Comparison of ENCODE assay signal across 12 mouse cellular contexts in genomic region chr6:49395316-49395715, GRCm38 (mm10). TPM values are rescaled to one million over a fixed set of nuclear protein-coding genes. Genes with fewer than 3 reads are reported as not detected.
A peak's percentile ranks its signal among the peaks of the same experiment; 100 is the strongest.
DNase-seq lines count a peak whose midpoint lies in the region; ATAC-seq and TF ChIP-seq lines count a peak whose summit lies in the region.
"Had no signal": no experiment of that assay in that cellular context is flagged by ENCODE, and none has a peak within 500 bp of the region (broad histone marks: within the 10 kb centered on the region; RNA-seq: fewer than 3 reads in every experiment).

Gene Stk31 (plus strand): TSS chr6:49395604.

- no peak for ATAC-seq in midbrain, embryonic 16.5 days

- H3K4me2 ChIP-seq in midbrain, embryonic 16.5 days (ENCODE audit: low read length): no peak within 1 kb of the TSS
- H3K4me2 ChIP-seq: embryonic facial prominence, embryonic 12.5 days; hindbrain, embryonic 14.5 days; lung, embryonic 15.5 days had no signal

- H3K9ac ChIP-seq in midbrain, embryonic 16.5 days (ENCODE audit: low read depth, low read length): no peak within 1 kb of the TSS
- H3K9ac ChIP-seq: embryonic facial prominence, embryonic 12.5 days; hindbrain, embryonic 14.5 days; lung, embryonic 15.5 days had no signal

- peak; percentile 7 for DNase-seq in kidney, adult 9 months
- no peak for DNase-seq in kidney, adult 8-10 months
- DNase-seq in ZHBTc4 (ENCODE audit: low read depth, low spot score): peak; percentile 95
- peak; percentile 5 to 22 for DNase-seq in left cerebral cortex, adult 18-20 months (ENCODE audit: low spot score in 2 of 2)
- no peak for DNase-seq in embryo, embryonic 9.5 days (ENCODE audit: extremely low spot score)
- DNase-seq in ovary, postnatal 14 days (ENCODE audit: low spot score): no peak

- peaks cover 2% of the 10 kb centered on the region; the same call in 1 of the 2 replicates for H3K27me3 ChIP-seq in E14TG2a.4 (ENCODE audit: insufficient read depth, low read length)
- H3K27me3 ChIP-seq in midbrain, embryonic 16.5 days (ENCODE audit: control insufficient read depth, insufficient read depth, low read depth, low read length): no peaks in the 10 kb centered on the region
- H3K27me3 ChIP-seq: embryonic facial prominence, embryonic 12.5 days; lung, embryonic 15.5 days had no signal

- peak within 1 kb of the TSS; percentile 52 for H3K4me3 ChIP-seq in E14TG2a.4 (replicated peaks; ENCODE audit: low read length)
- H3K4me3 ChIP-seq in midbrain, embryonic 16.5 days (ENCODE audit: low read depth, low read length): no peak within 1 kb of the TSS
- H3K4me3 ChIP-seq: embryonic facial prominence, embryonic 12.5 days; lung, embryonic 15.5 days had no signal

- H3K27ac ChIP-seq in midbrain, embryonic 16.5 days (ENCODE audit: low read length): no peak within 1 kb of the TSS
- H3K27ac ChIP-seq: embryonic facial prominence, embryonic 12.5 days; hindbrain, embryonic 14.5 days; lung, embryonic 15.5 days had no signal

- H3K4me1 ChIP-seq in E14TG2a.4 (replicated peaks; ENCODE audit: low read depth, low read length): peaks cover 6% of the 10 kb centered on the region
- no peaks in the 10 kb centered on the region for H3K4me1 ChIP-seq in midbrain, embryonic 16.5 days (ENCODE audit: control insufficient read depth, insufficient read depth, low read length)
- H3K4me1 ChIP-seq: embryonic facial prominence, embryonic 12.5 days; lung, embryonic 15.5 days had no signal

- no peak for TF ChIP-seq CTCF in E14TG2a.4 (conservative IDR thresholded peaks at IDR 0.05; ENCODE audit: low read length)

- WGBS in midbrain, embryonic 16.5 days: 91% methylated on average over 34 of the region's 34 CpGs

- no peaks in the 10 kb centered on the region for H3K9me3 ChIP-seq in E14TG2a.4 (ENCODE audit: low read length)
- no peaks in the 10 kb centered on the region for H3K9me3 ChIP-seq in midbrain, embryonic 16.5 days (replicated peaks; ENCODE audit: control insufficient read depth, low read length, poor library complexity, severe bottlenecking)
- H3K9me3 ChIP-seq: lung, embryonic 15.5 days had no signal

- H3K36me3 ChIP-seq in E14TG2a.4 (ENCODE audit: insufficient read depth, low read length): no peaks in the 10 kb centered on the region
- H3K36me3 ChIP-seq in midbrain, embryonic 16.5 days (ENCODE audit: control insufficient read depth, insufficient read depth, low read length): no peaks in the 10 kb centered on the region
- H3K36me3 ChIP-seq: lung, embryonic 15.5 days had no signal

RNA-seq across cellular contexts. Expression of gene Stk31, which starts in this region (rescaled TPM):
- total RNA-seq in left cerebral cortex, adult 18-20 months (2021): 1 to 10 TPM; 1.4 to 1.6 TPM
- polyA plus RNA-seq in midbrain, embryonic 16.5 days (2015; fragmentation: Nextera tagmentation; extraction: Ambion mirVana): 0.11 and 0.20 TPM in 2 replicates
- polyA plus RNA-seq: lung, embryonic 15.5 days; small intestine, adult 2 months had no signal

Comparison
In these comparisons a context has a peak if more than half of its experiments do, and no peak if none do; other contexts are left out.
1. DNase-seq: peak in kidney, adult 9 months (single experiment), ZHBTc4 (single experiment) and left cerebral cortex, adult 18-20 months (2 of 2); none in kidney, adult 8-10 months (0 of 2), embryo, embryonic 9.5 days (single experiment) and ovary, postnatal 14 days (single experiment).